Mouse (Mus musculus) layer of hippocampus, adult 9-10 months (tissue): Measurements from ENCODE around the gene Smarcd1.
"Not testable (repeated sequence)": the region's sequence is repeated elsewhere in the genome, so short reads cannot be mapped to it uniquely, and the experiment has no call there.

Experiments used
- DNase-seq: peaks from one replicate; pipeline ENCODE4 v3.0.0; 2022; ENCODE audit warnings: low spot score

Gene Smarcd1

GRCm38 (mm10) chr15:99715361-99715865, 13.5 kb downstream of the Smarcd1 start:
- DNase-seq, result no peak

- no peak for DNase-seq
These were observed 14.2 kb downstream of the Smarcd1 start for GRCm38 (mm10) chr15:99715982-99716746.

- DNase-seq, result no peak
These were observed 14.9 kb downstream of the Smarcd1 start for GRCm38 (mm10) chr15:99716814-99717213.

- DNase-seq, result no peak
These were observed 15.7 kb downstream of the Smarcd1 start, which contains the start of gene Gpd1 for GRCm38 (mm10) chr15:99717386-99718334. Gene Gpd1 (plus strand): TSS chr15:99717515.

- DNase-seq, result no peak
These were observed 16.6 kb downstream of the Smarcd1 start for GRCm38 (mm10) chr15:99718461-99719021.

GRCm38 (mm10) chr15:99719865-99720264, 17.9 kb downstream of the Smarcd1 start:
- DNase-seq, result no peak

GRCm38 (mm10) chr15:99721921-99722743, 20.2 kb downstream of the Smarcd1 start:
- DNase-seq, result no peak

GRCm38 (mm10) chr15:99723120-99723514, 21.2 kb downstream of the Smarcd1 start:
- DNase-seq, result no peak

- no peak for DNase-seq
These were observed 21.8 kb downstream of the Smarcd1 start for GRCm38 (mm10) chr15:99723515-99724291.

- DNase-seq, result no peak
These were observed 22.5 kb downstream of the Smarcd1 start for GRCm38 (mm10) chr15:99724292-99725021.

- peak; percentile 98 for DNase-seq
These were observed 23.6 kb downstream of the Smarcd1 start, which contains the start of gene Cox14 for GRCm38 (mm10) chr15:99725341-99726155. Gene Cox14 (plus strand): TSS chr15:99725618.

GRCm38 (mm10) chr15:99726549-99726948, 24.6 kb downstream of the Smarcd1 start:
- no peak for DNase-seq

- not testable (repeated sequence) for DNase-seq
These were observed 25.1 kb downstream of the Smarcd1 start for GRCm38 (mm10) chr15:99727039-99727438.

- DNase-seq, result no peak
These were observed 25.6 kb downstream of the Smarcd1 start for GRCm38 (mm10) chr15:99727525-99727924.

GRCm38 (mm10) chr15:99728211-99728610, 26.3 kb downstream of the Smarcd1 start:
- no peak for DNase-seq

GRCm38 (mm10) chr15:99729056-99729783, 27.3 kb downstream of the Smarcd1 start:
- DNase-seq, result no peak

GRCm38 (mm10) chr15:99731167-99731566, 29.2 kb downstream of the Smarcd1 start:
- no peak for DNase-seq

- no peak for DNase-seq
These were observed 29.7 kb downstream of the Smarcd1 start for GRCm38 (mm10) chr15:99731678-99732077.
